Mouse (Mus musculus) ZHBTc4 (cell line): ENCODE data around the gene Map3k9.
A peak's percentile ranks its signal among the peaks of the same experiment; 100 is the strongest.

Experiments
- DNase-seq: peaks from one replicate; pipeline ENCODE4 v3.0.0-alpha.2; 2011; ENCODE audit warnings: low read depth, low spot score

Map3k9 gene

DNA sequence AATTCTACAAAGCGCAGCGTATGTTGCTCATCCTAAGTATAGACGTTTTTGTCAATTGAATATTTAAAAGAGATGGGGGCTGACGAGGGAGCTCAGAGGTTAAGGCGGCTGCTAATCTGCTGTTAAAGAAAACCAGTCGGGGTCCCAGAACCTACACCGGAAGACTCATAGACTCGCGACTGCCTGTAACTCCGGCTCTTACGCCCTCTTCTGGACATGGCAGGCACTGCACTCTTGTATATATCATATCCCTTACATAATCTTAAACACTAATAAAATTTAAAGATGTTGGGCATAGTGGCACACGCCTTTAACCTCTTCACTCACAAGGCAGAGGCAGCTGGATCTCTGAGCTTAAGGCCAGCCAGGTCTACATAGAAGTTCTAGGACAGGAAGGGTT lies 6.3 kb upstream of the Map3k9 start:
- peak; percentile 80 for DNase-seq

DNA sequence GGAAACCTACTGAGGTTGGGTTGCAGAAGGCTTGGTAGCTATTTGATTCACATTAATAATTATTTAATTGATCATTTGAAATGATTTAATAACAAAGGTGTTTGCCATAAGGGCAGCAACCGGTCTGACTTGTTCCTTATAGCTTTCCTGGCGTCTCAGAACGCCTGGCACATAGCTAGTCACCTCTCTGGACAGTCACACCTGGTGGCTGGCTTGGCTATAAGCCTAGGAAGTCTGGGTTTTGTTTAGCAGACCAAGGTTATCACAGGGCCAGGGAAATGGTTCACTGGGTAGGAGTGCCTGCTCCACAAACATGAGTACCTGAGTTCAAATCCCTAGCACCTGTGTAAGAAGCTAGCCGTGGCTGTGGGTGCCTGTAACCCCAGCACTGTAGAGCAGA lies 2.3 kb upstream of the Map3k9 start:
- no peak for DNase-seq

DNA sequence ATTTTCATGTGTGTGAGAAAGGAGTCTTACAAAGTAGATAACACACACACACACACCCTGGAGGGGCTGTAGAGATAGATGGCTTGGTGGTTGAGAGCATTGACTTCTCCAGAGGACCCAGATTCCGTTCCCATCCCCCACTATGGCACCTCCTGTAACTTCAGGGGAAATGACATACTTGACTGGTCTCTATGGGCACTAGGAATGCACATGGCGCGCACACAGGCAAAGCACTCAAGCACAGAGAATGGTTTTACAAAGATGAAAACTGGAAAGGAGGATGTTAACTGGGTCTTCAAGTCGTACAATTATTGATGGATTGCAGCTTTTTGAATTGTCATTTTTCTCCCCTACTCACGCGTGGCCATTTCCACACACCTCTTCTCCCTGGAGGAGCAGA lies 1.6 kb upstream of the Map3k9 start:
- no peak for DNase-seq

DNA sequence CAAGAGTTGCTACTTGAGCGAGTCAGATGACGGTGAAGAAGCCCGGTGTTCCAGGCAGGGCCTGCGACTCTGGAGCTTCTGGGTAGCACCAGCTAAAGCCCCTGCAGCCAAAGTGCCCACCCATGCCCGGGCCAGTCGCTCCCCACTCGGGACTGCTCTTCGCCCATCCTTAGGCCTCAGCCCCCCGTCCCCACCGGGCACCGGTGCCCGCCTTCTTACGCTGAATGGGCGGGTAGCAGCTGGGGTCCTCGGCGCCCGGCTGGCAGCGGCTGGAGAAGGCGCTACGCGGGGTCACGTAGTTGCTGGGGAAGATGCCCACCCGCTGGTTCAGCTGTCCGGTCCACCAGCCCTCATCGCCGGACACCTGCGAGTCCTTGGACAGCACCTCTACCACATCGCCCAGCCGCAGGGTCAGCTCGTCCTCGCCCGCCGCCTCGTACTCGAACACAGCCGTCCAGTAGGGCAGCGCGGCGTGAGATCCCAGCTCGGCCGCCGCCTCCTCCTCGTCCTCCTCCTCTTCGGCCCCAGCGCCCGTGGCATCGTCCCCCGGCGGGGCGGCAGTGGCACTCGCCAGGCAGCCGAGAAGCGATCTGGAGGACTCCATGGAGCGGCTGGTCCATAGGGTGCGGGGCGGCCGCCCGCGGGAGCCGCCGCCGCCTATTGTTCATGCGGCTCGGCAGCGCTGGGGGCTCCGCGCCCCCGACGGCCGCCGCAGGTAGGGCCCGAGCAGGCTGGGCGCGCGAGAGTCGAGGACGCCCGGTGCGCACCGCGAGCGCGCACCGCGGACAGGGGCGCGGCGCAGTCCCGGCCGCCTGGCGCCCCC lies 493 bp downstream of the Map3k9 start:
- no peak for DNase-seq

DNA sequence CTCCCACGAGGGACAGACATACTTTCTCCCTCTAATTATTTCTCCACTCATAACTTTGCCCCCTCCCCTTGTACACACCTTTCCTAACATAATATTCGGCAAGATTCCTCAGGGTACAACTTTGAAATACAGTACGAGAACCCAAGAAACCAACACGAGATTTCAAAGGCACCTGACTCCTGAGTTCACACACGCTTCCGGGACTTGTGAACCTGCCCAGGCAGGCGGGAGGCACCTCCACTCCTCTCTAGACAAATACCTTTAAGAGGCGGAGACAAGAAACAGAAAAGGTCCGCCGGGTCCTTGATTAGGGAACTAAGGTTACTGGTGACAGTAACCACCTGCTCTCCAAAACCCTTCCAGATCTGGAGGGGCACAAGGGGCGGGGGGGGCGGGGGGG lies 1.1 kb downstream of the Map3k9 start:
- peak; percentile 88 for DNase-seq

DNA sequence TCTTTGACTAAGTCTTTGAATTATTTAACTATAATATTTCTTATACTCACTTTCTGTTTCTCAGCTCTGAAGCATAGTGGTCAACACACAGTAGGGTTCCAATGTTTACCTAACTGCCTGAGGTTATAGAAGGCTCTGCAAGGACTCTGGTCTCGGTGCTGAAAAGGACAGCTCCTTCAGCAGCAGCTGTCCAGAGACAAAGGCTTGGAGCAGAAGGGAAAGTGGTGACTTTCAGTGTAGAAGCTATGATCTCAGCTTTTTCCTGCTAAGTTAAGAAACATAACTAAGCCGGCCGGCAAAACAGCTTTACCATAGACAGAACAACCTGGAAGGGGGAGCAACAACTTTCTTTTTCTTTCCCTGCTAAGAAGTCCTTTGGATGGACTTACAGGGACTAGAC lies 4.8 kb downstream of the Map3k9 start:
- peak; percentile 57 for DNase-seq

DNA sequence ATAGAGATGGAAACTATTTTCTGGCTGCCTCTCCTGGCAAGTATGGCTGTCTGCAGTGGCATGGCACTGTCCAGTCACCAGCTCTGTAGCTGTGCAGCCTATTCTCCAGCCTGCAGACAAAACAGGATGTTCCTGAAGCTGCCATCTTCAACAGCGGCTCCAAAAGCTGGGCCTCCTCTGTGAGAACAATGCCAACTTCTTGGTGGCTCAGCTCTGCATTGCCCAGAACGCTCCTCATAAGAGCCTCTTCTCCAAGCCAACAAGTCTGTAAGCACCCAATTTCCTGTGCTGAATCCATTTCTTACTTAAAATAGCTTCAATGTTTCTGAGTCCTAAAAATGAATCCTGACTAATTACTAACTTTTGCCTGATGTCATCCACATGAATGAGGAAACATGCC lies 5.3 kb downstream of the Map3k9 start:
- DNase-seq, result no peak

DNA sequence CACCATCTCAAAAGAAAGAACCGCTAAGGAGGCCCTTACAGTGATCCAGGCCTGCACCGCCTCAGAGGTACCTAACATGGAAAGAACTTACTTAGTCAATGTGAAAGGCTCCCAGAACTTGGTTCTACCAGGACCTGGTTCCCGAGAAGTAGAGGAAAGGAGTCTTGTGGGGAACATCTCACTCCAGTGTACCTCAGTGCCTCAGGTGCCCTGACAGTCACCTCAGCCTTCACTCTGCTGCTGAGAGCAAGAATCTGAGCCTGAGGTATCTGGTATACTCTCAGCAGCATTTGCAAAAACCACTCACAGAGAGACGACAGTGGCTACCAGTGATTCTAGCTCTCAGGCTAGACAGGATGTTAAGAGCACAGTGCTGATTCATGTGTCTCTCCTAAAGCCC lies 6.8 kb downstream of the Map3k9 start:
- DNase-seq, result no peak

DNA sequence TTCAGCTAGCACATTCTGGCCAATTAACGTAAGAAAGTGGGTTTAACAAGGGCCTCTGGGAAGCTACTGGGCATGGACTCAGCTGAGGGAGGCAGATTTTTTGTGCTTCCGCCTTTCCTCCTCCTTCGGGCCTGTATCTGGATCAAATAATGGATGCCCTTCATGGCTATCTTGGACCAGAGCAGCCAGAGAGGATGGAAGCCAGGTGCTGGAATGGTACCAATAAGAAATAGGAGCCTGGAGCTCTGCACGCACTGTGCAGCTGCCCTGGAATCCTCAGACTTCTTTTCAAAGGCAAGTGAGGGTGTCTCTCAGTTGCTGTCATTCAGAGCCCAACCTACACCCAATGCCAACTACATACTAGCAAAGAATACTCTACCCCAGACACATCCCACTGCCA lies 11.5 kb downstream of the Map3k9 start:
- DNase-seq, result no peak

DNA sequence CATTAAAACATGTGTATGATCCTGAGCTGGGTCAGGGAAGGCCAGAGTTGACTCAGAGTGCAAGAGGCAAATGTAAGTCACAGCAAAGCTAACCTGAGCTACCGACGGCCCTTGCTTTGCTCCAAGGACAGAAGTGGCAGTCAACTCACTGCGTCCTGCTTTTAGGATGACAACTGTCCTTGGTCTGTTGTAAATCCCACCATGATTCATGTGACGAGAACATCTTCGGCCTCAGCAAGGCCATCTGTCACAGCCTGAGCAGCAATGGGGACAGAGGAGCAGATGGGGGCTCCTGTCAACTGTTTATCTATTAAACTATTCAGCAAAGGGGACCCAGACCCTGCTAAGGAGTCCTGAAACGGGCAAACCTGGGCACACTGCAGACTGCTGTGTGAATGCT lies 15.6 kb downstream of the Map3k9 start:
- no peak for DNase-seq

DNA sequence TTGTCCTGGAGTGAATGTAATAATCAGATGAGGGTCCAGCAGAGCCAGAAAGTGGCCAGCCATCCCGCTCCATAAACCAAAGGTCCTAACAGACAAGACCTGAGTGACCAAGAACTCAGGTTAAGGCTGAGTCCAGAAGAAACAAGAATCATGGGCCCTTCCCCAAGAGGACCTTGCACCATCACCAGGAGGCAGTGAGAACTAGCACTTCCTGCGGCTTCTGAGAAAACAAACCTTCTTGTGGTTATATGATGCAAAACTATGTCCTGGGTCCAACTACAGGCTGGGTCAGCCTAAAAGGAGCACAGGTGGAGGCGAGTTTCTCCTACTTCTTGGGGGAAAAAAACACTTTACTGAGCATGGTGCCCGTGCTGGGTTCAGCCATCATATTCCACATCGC lies 16.6 kb downstream of the Map3k9 start:
- DNase-seq, result no peak

DNA sequence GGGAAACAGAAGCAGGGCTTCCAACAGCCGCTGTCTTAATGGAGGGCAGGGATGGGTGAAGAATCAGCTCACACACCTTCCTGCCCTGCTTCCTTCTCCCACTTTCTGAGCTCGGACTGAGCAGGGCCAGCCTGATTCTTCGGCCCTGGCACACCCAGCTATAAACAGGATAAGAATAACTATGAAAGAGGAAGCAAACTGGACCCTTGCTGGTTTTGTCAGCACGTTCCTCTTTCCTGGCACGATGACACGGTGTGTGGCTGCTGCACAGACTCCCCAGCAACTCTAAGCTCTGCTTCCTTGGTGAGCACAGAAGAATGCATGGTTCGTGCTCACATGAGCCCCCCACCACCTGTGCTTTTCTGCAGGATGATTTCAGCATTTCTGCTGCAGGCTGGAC lies 26.3 kb downstream of the Map3k9 start:
- DNase-seq, result no peak

DNA sequence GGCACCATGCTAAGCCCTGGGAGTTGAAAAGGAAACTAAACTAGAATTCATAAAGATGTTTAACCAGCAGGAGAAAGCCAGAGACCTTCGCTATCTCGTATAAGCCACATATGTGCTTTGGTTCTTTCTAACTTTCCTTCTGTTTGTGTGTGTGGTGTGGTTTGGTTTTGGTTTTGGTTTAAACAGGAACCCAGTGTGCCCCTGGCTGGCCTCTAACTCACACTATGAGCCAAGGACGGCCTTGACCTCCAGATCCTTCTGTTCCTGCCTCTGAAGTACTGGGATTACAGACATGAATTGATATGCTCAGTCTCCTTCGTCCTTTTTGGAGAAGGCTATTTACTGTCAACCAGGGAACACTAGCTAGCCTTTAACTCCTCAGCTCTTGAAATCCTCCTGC lies 29.9 kb downstream of the Map3k9 start:
- DNase-seq, result no peak

DNA sequence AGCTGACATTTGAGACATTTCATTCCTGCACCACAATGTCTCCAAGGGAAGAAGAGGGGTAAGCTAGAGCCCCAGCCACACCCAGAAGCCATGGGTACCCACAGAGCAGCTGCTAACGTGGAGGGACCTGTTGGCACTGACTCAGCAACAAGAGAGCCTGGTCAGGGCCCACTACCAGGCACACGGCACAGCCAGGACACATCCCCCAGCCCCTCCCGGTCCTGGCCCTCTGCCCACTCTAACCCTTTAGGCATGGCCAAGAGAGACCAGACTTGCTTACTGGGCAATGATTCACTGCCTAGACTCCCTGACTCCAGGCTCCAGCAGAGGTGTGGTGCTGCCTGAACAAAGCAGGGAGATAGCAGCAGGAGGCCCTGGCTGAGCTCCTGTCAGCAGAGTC lies 32.1 kb downstream of the Map3k9 start:
- no peak for DNase-seq

DNA sequence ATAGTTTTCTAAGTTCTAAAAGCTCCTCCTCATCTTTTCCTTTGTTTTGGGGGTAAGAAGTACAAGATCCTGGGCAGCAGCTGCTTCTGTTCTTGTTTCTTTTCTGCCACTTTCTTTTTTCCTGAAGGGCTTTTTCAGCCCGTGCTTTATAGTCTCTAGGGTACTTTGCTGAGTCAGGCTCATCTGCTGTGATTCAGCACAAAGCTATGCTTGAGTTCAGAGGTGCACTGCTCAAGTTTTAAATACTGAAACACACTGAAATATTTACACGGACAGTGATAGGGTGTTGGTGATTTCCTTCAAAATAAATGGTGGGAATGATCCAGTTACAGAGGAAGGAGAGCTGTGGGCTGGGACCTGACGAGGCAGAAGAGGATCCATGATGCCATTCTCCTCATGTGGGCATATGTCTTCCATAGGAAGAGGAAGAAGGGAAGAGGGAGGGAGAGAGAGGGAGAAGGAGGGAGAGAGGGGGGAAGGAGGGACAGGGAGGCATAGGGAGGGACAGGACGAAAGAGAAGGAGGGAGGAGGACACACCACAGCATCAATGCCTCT lies 32.9 kb downstream of the Map3k9 start:
- no peak for DNase-seq

DNA sequence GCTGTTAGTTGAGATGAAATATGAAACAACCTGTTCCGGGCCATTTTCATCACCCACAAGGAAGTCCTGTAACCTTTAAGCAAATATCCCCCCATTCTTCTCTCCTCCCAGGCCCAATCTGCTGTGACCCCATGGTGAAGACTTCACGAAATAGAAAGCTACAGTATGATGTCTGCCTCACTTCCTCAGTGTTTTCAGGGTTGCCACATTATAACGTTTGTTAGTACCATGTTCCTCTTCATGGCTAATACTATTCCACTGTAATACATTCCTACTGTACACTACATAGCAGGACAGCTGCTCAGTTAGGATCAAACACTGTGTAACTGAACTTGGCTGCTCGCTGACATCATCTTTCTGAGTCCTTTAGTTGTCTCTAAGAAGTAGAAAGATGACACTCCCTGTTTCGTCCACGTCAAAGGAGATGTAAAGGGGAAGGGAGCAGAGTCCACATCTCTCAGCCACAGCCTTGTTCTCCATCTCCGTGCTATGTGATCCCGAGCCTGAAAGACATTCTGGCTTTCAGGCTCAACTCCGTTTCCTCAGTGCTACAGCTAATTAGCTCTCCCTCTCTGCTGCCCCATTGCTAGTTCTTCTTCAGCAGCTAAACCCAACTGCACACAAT lies 34.5 kb downstream of the Map3k9 start:
- DNase-seq, result no peak

DNA sequence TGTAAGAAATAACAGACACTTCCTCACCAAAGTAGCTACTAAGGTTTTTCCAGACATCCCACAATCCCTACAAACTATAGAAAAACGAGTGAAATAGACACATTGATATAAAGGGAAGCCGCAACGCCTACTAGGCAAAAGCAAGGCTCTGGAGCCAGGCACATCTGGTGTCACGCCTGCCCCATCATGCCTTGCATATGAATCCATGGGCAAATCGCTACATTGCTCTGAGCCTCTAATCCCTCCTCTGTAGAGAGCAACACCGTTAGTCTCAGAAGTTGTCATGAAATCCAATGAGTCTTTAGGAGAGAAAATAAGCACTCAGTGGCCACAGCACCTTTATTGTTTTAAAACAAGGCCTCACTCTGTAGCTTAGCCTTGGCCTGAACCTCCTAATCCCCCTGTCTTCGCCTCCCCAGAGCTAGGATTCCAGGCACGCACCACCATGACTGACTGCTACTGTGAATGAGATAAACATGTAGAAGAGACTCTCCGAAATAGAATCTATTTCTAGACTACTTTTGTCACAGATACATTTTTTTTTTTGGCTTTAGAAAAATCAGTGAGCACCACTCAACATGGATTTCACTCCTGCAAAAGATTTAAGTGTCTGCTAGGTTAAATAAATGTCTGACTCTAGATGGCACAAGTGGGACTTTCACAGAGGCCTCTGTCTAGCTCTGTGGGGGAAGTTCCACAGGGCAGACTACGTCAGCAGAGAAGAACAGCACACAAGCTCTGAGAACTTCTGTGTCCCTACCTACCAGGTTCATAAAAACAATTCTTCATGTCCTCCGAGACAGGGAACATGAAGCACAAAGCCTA lies 45.5 kb downstream of the Map3k9 start:
- no peak for DNase-seq

DNA sequence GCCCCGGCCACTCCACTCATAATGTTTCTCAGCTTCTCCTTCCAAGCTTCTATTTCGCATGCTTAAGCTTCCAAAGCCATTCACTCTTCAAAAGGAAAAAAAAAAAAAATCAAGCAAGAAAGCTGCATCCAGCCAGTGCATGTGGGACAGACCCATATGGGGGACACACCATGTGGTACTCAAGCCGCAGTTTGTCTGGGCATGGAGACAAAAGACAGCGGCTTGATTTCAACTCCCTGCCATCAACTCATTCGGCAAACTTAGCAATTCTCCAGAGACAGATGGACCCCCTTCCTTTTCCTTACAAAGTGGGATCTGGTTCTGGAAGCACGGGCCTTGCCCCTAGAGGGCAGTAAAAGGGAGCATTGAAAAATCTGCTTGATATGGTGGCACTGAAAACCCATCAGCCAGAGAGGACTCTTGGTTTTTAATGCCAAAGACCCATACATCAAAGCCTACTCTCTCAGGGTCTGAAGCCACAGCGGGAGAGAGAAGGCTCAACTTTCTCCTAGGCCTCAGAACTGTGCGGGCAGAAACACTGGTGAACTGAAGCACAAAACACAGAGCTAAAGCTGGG lies 54.6 kb downstream of the Map3k9 start:
- no peak for DNase-seq

DNA sequence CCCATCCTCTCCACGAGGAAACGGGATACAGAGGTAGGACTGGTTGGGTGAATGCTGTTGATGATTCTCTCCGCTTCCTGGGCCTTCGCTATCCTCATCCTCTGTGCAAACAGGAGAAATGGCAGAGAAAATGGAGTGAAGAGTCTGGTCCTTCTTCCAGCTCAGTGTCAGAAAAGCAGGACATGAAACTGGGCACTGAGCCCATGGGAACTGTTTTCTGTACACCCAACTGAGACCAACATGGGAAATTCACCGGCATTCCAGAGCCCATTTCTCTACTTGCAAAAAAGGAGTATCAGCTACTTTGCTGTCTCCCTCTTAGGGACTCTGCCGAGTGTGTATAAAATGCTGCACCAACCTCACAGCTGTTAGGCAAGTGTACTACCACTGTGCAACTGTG lies 56.2 kb downstream of the Map3k9 start:
- no peak for DNase-seq

DNA sequence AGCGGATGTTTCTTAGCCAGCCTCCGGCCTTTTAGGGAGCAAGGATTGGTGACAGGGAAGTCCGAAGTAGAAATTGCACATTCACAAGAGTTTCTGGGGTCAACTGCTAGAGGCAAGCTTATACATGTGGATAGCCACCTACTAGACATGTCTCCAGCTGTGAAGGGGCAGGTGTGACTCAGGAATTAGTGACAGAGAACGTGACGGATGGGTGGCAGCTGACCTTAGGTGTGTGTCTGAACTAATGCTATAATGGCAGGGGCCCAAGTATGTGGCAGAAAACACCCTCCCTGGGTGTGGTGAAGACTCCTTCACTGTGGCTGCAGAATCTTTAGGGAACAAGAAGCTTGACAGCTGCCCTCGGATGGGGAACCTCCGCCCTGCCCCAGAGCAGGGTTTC lies 57.6 kb downstream of the Map3k9 start:
- DNase-seq, result no peak

DNA sequence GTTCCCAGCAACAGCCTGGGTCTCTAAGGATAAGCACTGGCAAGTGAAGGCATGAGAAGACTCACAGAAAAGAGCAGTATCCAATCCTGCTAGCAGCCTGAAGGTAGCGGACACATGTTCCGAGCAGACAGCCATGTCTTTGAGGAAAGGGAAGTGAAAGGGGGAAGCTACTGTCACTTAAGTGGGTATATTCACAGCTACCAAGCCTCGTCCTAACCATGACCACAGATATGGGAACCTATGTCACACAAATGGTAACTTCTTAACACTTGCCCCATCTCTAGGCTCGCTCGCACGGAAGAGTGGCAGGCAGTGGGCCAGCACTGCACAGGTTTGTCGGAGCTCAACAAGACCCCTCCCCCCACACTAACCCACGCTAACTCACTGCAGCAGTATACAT lies 61.3 kb downstream of the Map3k9 start:
- no peak for DNase-seq

DNA sequence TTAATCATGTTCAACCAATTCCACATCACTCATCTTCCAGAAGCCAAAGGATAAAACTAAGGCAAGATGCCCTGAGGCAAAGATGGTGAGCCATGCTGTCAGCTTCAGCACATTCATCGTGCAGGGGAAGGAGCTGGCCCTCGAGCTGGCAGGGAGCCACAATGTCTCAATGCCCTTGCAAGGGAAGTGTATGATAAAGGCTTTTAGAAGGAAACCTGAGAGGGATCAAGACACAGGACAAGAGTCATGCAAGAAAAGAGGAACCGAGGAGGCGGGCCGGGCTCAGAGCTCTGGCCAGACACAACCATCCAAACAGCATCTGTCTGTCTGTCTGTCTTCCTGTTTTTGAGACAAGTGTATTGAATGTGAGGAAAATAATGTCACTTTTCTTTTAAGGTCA lies 61.8 kb downstream of the Map3k9 start:
- no peak for DNase-seq
